Mouse (Mus musculus) midbrain, embryonic 13.5 days (tissue): ENCODE measurements around the gene Acbd3. TPM values are rescaled to one million over a fixed set of nuclear protein-coding genes. Genes with fewer than 3 reads are reported as not detected.

ENCODE experiments used
- ATAC-seq: fragments of 200-750 bp; cut with Nextera tagmentation; 2 replicates; pipeline ENCODE4 v1.8.0; 2017; ENCODE audit warnings: mild to moderate bottlenecking, moderate TSS enrichment, moderate library complexity
- H3K27ac ChIP-seq: fragments of 300-500 bp; sonication (generic); 2 replicates; pipeline ENCODE4 v1.5.1; 2015; ENCODE audit warnings: inconsistent platforms, mild to moderate bottlenecking, moderate library complexity
- H3K27me3 ChIP-seq: fragments of 300-500 bp; sonication (generic); 2 replicates; pipeline ENCODE4 v1.6.1; 2015; ENCODE audit warnings: mild to moderate bottlenecking, inconsistent platforms
- H3K36me3 ChIP-seq: fragments of 300-500 bp; sonication (generic); 2 replicates; pipeline ENCODE4 v1.6.1; 2015; ENCODE audit warnings: mild to moderate bottlenecking, inconsistent platforms
- H3K4me1 ChIP-seq: fragments of 300-500 bp; sonication (generic); replicated peaks from 2 replicates; pipeline ENCODE4 v1.6.1; 2015; ENCODE audit warnings: inconsistent platforms
- H3K4me2 ChIP-seq: fragments of 300-500 bp; sonication (generic); replicated peaks from 2 replicates; pipeline ENCODE4 v1.6.1; 2015; ENCODE audit warnings: moderate library complexity, mild to moderate bottlenecking, inconsistent platforms
- H3K4me3 ChIP-seq: fragments of 300-500 bp; sonication (generic); replicated peaks from 2 replicates; pipeline ENCODE4 v1.5.1; 2015; ENCODE audit warnings: mild to moderate bottlenecking, inconsistent platforms
- H3K9ac ChIP-seq: fragments of 300-500 bp; sonication (generic); replicated peaks from 2 replicates; pipeline ENCODE4 v1.6.1; 2015; ENCODE audit warnings: mild to moderate bottlenecking, inconsistent platforms
- H3K9me3 ChIP-seq: fragments of 300-500 bp; sonication (generic); 2 replicates; pipeline ENCODE4 v1.6.1; 2016; ENCODE audit warnings: mild to moderate bottlenecking, inconsistent platforms
- WGBS: fragments of 180-500 bp; shearing (Covaris S2); methylation state at CpG from one replicate; pipeline ENCODE4 v1.1.7; 2015; 5-methylcytosine and 5-hydroxymethylcytosine counted together
- polyA plus RNA-seq: library from polyadenylated mRNA; unstranded; fragments of >200 nt; fragmentation: Nextera tagmentation; extraction: Ambion mirVana; gene quantifications from 2 replicates; pipeline ENCODE4 v1.2.1, GENCODE M21; 2015

Acbd3 gene
- polyA plus RNA-seq, 1 experiment from 2014 or later = 24.6 TPM

- peak overlapping the region; percentile 47 for H3K4me3 ChIP-seq
- H3K4me2 ChIP-seq = peak overlapping the region; percentile 81
- peak overlapping the region; percentile 65 for H3K9ac ChIP-seq
- peaks cover 16% of the 10 kb centered on the region for H3K4me1 ChIP-seq
- no peaks in the 10 kb centered on the region for H3K9me3 ChIP-seq
- WGBS = 6% methylated on average over 14 of the region's 14 CpGs
- H3K27me3 ChIP-seq = no peaks in the 10 kb centered on the region
- H3K27ac ChIP-seq = no peak overlapping the region
- peak; percentile 46 for ATAC-seq
- H3K36me3 ChIP-seq = no peaks in the 10 kb centered on the region
These were observed 37.5 kb downstream of the Acbd3 start for GRCm38 (mm10) chr1:180763307-180763706.

GRCm38 (mm10) chr1:180763828-180764227, 38.0 kb downstream of the Acbd3 start:
- ATAC-seq = peak; percentile 84
- H3K27ac ChIP-seq = no peak overlapping the region

GRCm38 (mm10) chr1:180765393-180765792, 39.5 kb downstream of the Acbd3 start:
- H3K4me2 ChIP-seq = no peak overlapping the region
- no peaks in the 10 kb centered on the region for H3K9me3 ChIP-seq
- H3K27me3 ChIP-seq = no peaks in the 10 kb centered on the region
- H3K27ac ChIP-seq = no peak overlapping the region
- H3K4me3 ChIP-seq = no peak overlapping the region
- H3K36me3 ChIP-seq = no peaks in the 10 kb centered on the region
- H3K4me1 ChIP-seq = peaks cover 22% of the 10 kb centered on the region
- ATAC-seq = no peak
- no peak overlapping the region for H3K9ac ChIP-seq
- 83% methylated on average over 5 of the region's 5 CpGs for WGBS

More at GRCm38 (mm10) chr1:180763828-180764227, 38.0 kb downstream of the Acbd3 start:
- peak overlapping the region; percentile 81 for H3K4me2 ChIP-seq
- peak overlapping the region; percentile 65 for H3K9ac ChIP-seq
- H3K4me1 ChIP-seq = peaks cover 21% of the 10 kb centered on the region
- H3K36me3 ChIP-seq = no peaks in the 10 kb centered on the region
- WGBS = under 1% methylated on average over 11 of the region's 11 CpGs
- peak overlapping the region; percentile 47 for H3K4me3 ChIP-seq
- H3K9me3 ChIP-seq = no peaks in the 10 kb centered on the region
- H3K27me3 ChIP-seq = no peaks in the 10 kb centered on the region

GRCm38 (mm10) chr1:180766557-180766956, 40.7 kb downstream of the Acbd3 start:
- no peak overlapping the region for H3K4me2 ChIP-seq
- ATAC-seq = no peak
- H3K4me1 ChIP-seq = peaks cover 22% of the 10 kb centered on the region
- no peak overlapping the region for H3K27ac ChIP-seq
- H3K9ac ChIP-seq = no peak overlapping the region
- no peaks in the 10 kb centered on the region for H3K36me3 ChIP-seq
- no peaks in the 10 kb centered on the region for H3K27me3 ChIP-seq
- 74% methylated on average over 5 of the region's 5 CpGs for WGBS
- no peaks in the 10 kb centered on the region for H3K9me3 ChIP-seq
- H3K4me3 ChIP-seq = no peak overlapping the region

- H3K27me3 ChIP-seq = no peaks in the 10 kb centered on the region
- peak overlapping the region; percentile 37 for H3K27ac ChIP-seq
- whole genome bisulfite sequencing = 15% methylated on average over 10 of the region's 10 CpGs
- H3K9ac ChIP-seq = peak overlapping the region; percentile 77
- H3K36me3 ChIP-seq = no peaks in the 10 kb centered on the region
- peaks cover 22% of the 10 kb centered on the region for H3K4me1 ChIP-seq
- H3K4me3 ChIP-seq = peak overlapping the region; percentile 48
- peak overlapping the region; percentile 64 for H3K4me2 ChIP-seq
- no peaks in the 10 kb centered on the region for H3K9me3 ChIP-seq
- peak; percentile 47 for ATAC-seq
These were observed 41.9 kb downstream of the Acbd3 start for GRCm38 (mm10) chr1:180767541-180768333.

GRCm38 (mm10) chr1:180768334-180769168, 42.7 kb downstream of the Acbd3 start:
- H3K36me3 ChIP-seq = no peaks in the 10 kb centered on the region
- 3% methylated on average over 37 of the region's 37 CpGs for WGBS
- ATAC-seq = peak; percentile 88

GRCm38 (mm10) chr1:180771306-180771705, 45.5 kb downstream of the Acbd3 start:
- Histone ChIP-seq H3K4me2 (no peak overlapping the region), H3K36me3 (no peaks in the 10 kb centered on the region), H3K4me3 (no peak overlapping the region), H3K4me1 (peaks cover 25% of the 10 kb centered on the region), H3K9me3 (no peaks in the 10 kb centered on the region; the same call in 1 of the 2 replicates), H3K27me3 (no peaks in the 10 kb centered on the region), H3K9ac (no peak overlapping the region), H3K27ac (no peak overlapping the region)
- WGBS = 87% methylated on average over 5 of the region's 5 CpGs
- no peak for ATAC-seq

More at GRCm38 (mm10) chr1:180768334-180769168, 42.7 kb downstream of the Acbd3 start:
- Histone ChIP-seq H3K27ac (peak overlapping the region; percentile 37), H3K4me2 (peak overlapping the region; percentile 64), H3K9ac (peak overlapping the region; percentile 77), H3K4me3 (peak overlapping the region; percentile 48), H3K9me3 (no peaks in the 10 kb centered on the region), H3K27me3 (no peaks in the 10 kb centered on the region), H3K4me1 (peaks cover 17% of the 10 kb centered on the region)

- no peaks in the 10 kb centered on the region; the same call in 1 of the 2 replicates for H3K9me3 ChIP-seq
- no peak overlapping the region for H3K9ac ChIP-seq
- ATAC-seq = no peak
- H3K4me2 ChIP-seq = no peak overlapping the region
- no peak overlapping the region for H3K4me3 ChIP-seq
- H3K4me1 ChIP-seq = peaks cover 29% of the 10 kb centered on the region
- WGBS = 69% methylated on average over 4 of the region's 4 CpGs
- H3K36me3 ChIP-seq = no peaks in the 10 kb centered on the region
- no peak overlapping the region for H3K27ac ChIP-seq
- no peaks in the 10 kb centered on the region for H3K27me3 ChIP-seq
These were observed 45.9 kb downstream of the Acbd3 start for GRCm38 (mm10) chr1:180771722-180772121.

GRCm38 (mm10) chr1:180772291-180772690, 46.4 kb downstream of the Acbd3 start:
- 92% methylated on average over 3 of the region's 3 CpGs for WGBS
- Histone ChIP-seq H3K9ac (no peak overlapping the region), H3K9me3 (no peaks in the 10 kb centered on the region; the same call in 1 of the 2 replicates), H3K4me2 (no peak overlapping the region), H3K36me3 (no peaks in the 10 kb centered on the region), H3K4me1 (peaks cover 32% of the 10 kb centered on the region), H3K27ac (no peak overlapping the region), H3K27me3 (no peaks in the 10 kb centered on the region), H3K4me3 (no peak overlapping the region)
- no peak for ATAC-seq

GRCm38 (mm10) chr1:180774664-180775063, 48.8 kb downstream of the Acbd3 start:
- H3K4me3 ChIP-seq = no peak overlapping the region
- H3K9me3 ChIP-seq = no peaks in the 10 kb centered on the region; the same call in 1 of the 2 replicates
- H3K9ac ChIP-seq = no peak overlapping the region
- H3K27me3 ChIP-seq = peaks cover 3% of the 10 kb centered on the region; the same call in 1 of the 2 replicates
- no peaks in the 10 kb centered on the region for H3K36me3 ChIP-seq
- ATAC-seq = no peak
- no peak overlapping the region for H3K4me2 ChIP-seq
- H3K4me1 ChIP-seq = peaks cover 24% of the 10 kb centered on the region
- 59% methylated on average over 3 of the region's 3 CpGs for WGBS
- no peak overlapping the region for H3K27ac ChIP-seq

GRCm38 (mm10) chr1:180775317-180775716, 49.5 kb downstream of the Acbd3 start:
- H3K4me3 ChIP-seq = no peak overlapping the region
- no peak overlapping the region for H3K9ac ChIP-seq
- H3K4me2 ChIP-seq = no peak overlapping the region
- peaks cover 3% of the 10 kb centered on the region; the same call in 1 of the 2 replicates for H3K27me3 ChIP-seq
- WGBS = 85% methylated on average over 10 of the region's 10 CpGs
- H3K4me1 ChIP-seq = peaks cover 24% of the 10 kb centered on the region
- no peak for ATAC-seq
- no peaks in the 10 kb centered on the region for H3K36me3 ChIP-seq
- no peaks in the 10 kb centered on the region; the same call in 1 of the 2 replicates for H3K9me3 ChIP-seq
- no peak overlapping the region for H3K27ac ChIP-seq
